Mouse (Mus musculus): ENCODE measurements around the gene 7420426K07Rik.

Gene 7420426K07Rik

GRCm38 (mm10) chr9:98902819-98903218, at the start of gene 7420426K07Rik:
TSS of gene 7420426K07Rik (plus strand) at chr9:98903119.
- DNase-seq: no peak

- no peak for DNase-seq
These were observed 46.7 kb upstream of the 7420426K07Rik start, which contains the start of gene Prr23a2 for GRCm38 (mm10) chr9:98856210-98856609. TSS of gene Prr23a2 (plus strand) at chr9:98856494.

- no peak for DNase-seq
These were observed 39.5 kb upstream of the 7420426K07Rik start for GRCm38 (mm10) chr9:98863463-98863862.

GRCm38 (mm10) chr9:98864571-98864970, 38.3 kb upstream of the 7420426K07Rik start, which contains the start of gene Prr23a3:
TSS of gene Prr23a3 (plus strand) at chr9:98864767.
- DNase-seq: no peak

GRCm38 (mm10) chr9:98901486-98901885, 1.4 kb upstream of the 7420426K07Rik start:
- DNase-seq: no peak

- DNase-seq: no peak
These were observed 18.0 kb downstream of the 7420426K07Rik start for GRCm38 (mm10) chr9:98920629-98921523.

GRCm38 (mm10) chr9:98923119-98923518, 20.2 kb downstream of the 7420426K07Rik start:
- no peak for DNase-seq

- DNase-seq: no peak
These were observed 21.3 kb downstream of the 7420426K07Rik start for GRCm38 (mm10) chr9:98924183-98924582.

- DNase-seq: no peak
These were observed 26.6 kb downstream of the 7420426K07Rik start for GRCm38 (mm10) chr9:98929496-98929895.

- DNase-seq: no peak
These were observed 30.0 kb downstream of the 7420426K07Rik start for GRCm38 (mm10) chr9:98932931-98933330.

GRCm38 (mm10) chr9:98935190-98935909, 32.4 kb downstream of the 7420426K07Rik start:
- DNase-seq: no peak

- DNase-seq: no peak
These were observed 36.4 kb downstream of the 7420426K07Rik start for GRCm38 (mm10) chr9:98939290-98939689.

GRCm38 (mm10) chr9:98952171-98953050, 49.5 kb downstream of the 7420426K07Rik start:
- DNase-seq: no peak

- no peak for DNase-seq
These were observed 50.4 kb downstream of the 7420426K07Rik start for GRCm38 (mm10) chr9:98953291-98953690.

GRCm38 (mm10) chr9:98953830-98954229, 50.9 kb downstream of the 7420426K07Rik start:
- no peak for DNase-seq
